22 mouse cellular contexts compared by ENCODE assay signal in the genomic region with DNA sequence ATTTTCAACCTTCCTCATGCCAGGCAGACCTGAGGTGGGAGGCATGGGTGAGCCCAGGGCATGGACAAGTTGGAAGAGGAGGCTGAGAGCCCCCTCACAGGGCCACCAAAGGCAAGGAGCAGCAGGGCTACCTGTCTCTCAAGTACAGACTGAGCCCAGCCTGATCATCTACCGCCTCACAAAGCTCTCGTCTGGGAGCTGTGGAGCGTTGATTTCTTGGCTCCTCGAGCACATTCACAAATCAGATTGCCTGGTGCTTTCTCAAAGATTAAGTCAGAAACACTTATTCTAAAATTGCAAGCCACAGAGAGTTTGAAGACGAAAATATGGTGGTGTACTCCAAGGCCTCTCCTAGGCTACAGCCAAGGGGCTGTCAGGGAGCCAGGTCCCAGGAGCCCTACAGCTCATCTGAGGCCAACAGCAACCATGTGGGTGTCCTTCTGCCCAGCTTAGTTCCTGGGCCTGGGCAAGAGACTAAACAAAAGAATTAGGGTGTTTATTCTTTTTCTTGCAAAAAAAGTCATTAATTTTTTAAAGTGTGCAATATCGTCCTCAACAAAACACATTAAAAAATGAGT. TPM values are rescaled to one million over a fixed set of nuclear protein-coding genes. Genes with fewer than 3 reads are reported as not detected.
DNase-seq lines count a peak whose midpoint lies in the region; ATAC-seq and TF ChIP-seq lines count a peak whose summit lies in the region.
"Had no signal": no experiment of that assay in that cellular context is flagged by ENCODE, and none has a peak within 500 bp of the region (broad histone marks: within the 10 kb centered on the region; RNA-seq: fewer than 3 reads in every experiment).

No protein-coding gene starts in this region.

- DNase-seq in adrenal gland, postnatal 25 days, result peak; percentile 31
- DNase-seq in adrenal gland, postnatal 4 days (ENCODE audit: low spot score in 2 of 2), result no peak
- peak; percentile 53 for DNase-seq in forebrain, postnatal 0 days
- no peak for DNase-seq in forebrain, embryonic 10.5 days (ENCODE audit: extremely low spot score, low spot score)
- DNase-seq in left cerebral cortex, adult 2 months (ENCODE audit: extremely low spot score in 1 of 2, low spot score in 2 of 2), result no peak
- no peak for DNase-seq in left cerebral cortex, adult 18-20 months (ENCODE audit: low spot score in 2 of 2)
- peak; percentile 47 to 67 for DNase-seq in cerebellum, postnatal 25 days
- DNase-seq: heart, adult 18-20 months; kidney, adult 18-20 months; kidney, postnatal 25 days; thymus, adult 18-20 months had no signal

- H3K27me3 ChIP-seq in forebrain, postnatal 0 days (ENCODE audit: insufficient read depth, low read length), result no peaks in the 10 kb centered on the region
- no peaks in the 10 kb centered on the region for H3K27me3 ChIP-seq in forebrain, embryonic 10.5 days (ENCODE audit: poor library complexity, severe bottlenecking)
- H3K27me3 ChIP-seq: embryonic facial prominence, embryonic 15.5 days; hindbrain, embryonic 15.5 days; liver, embryonic 15.5 days; neural tube, embryonic 12.5 days had no signal

- H3K36me3 ChIP-seq in forebrain, postnatal 0 days (ENCODE audit: insufficient read depth), result no peaks in the 10 kb centered on the region
- H3K36me3 ChIP-seq in forebrain, embryonic 10.5 days (replicated peaks), result no peaks in the 10 kb centered on the region
- H3K36me3 ChIP-seq: embryonic facial prominence, embryonic 15.5 days; heart, embryonic 15.5 days; hindbrain, embryonic 15.5 days; limb, embryonic 12.5 days; liver, embryonic 15.5 days; midbrain, embryonic 12.5 days; neural tube, embryonic 12.5 days had no signal

- 41% methylated on average over 6 of the region's 6 CpGs for WGBS in forebrain, postnatal 0 days
- whole genome bisulfite sequencing in forebrain, embryonic 10.5 days, result 86% methylated on average over 6 of the region's 6 CpGs

- H3K4me2 ChIP-seq in forebrain, postnatal 0 days (ENCODE audit: low read depth), result no peak overlapping the region
- H3K4me2 ChIP-seq: embryonic facial prominence, embryonic 15.5 days; heart, embryonic 15.5 days; hindbrain, embryonic 15.5 days; limb, embryonic 12.5 days; liver, embryonic 15.5 days; midbrain, embryonic 12.5 days; neural tube, embryonic 12.5 days had no signal

- H3K4me1 ChIP-seq in forebrain, postnatal 0 days (ENCODE audit: insufficient read depth), result 0 out of 2 replicates have a peak, but pooled peaks cover 10% of the 10 kb centered on the region
- H3K4me1 ChIP-seq in forebrain, embryonic 10.5 days, result peaks cover 25% of the 10 kb centered on the region
- H3K4me1 ChIP-seq: liver, embryonic 15.5 days had no signal

- peak overlapping the region; percentile 67 for H3K27ac ChIP-seq in forebrain, postnatal 0 days (ENCODE audit: low read depth, low read length)
- no peak overlapping the region for H3K27ac ChIP-seq in forebrain, embryonic 10.5 days
- peak overlapping the region; percentile 51; the same call in 1 of the 2 replicates for H3K27ac ChIP-seq in left cerebral cortex, adult 2 months
- H3K27ac ChIP-seq: embryonic facial prominence, embryonic 15.5 days; heart, embryonic 15.5 days; hindbrain, embryonic 15.5 days; limb, embryonic 12.5 days; liver, embryonic 15.5 days; midbrain, embryonic 12.5 days; neural tube, embryonic 12.5 days had no signal

- H3K9me3 ChIP-seq in forebrain, postnatal 0 days (ENCODE audit: low read length), result no peaks in the 10 kb centered on the region
- H3K9me3 ChIP-seq in forebrain, embryonic 10.5 days, result no peaks in the 10 kb centered on the region
- H3K9me3 ChIP-seq: embryonic facial prominence, embryonic 15.5 days; heart, embryonic 15.5 days; hindbrain, embryonic 15.5 days; limb, embryonic 12.5 days; liver, embryonic 15.5 days; midbrain, embryonic 12.5 days; neural tube, embryonic 12.5 days had no signal

- TF ChIP-seq CTCF in forebrain, postnatal 0 days (IDR thresholded peaks at IDR 0.05; ENCODE audit: low read depth), result no peak
- TF ChIP-seq CTCF in left cerebral cortex, adult 2 months (IDR thresholded peaks at IDR 0.05), result no peak

- intact Hi-C loops in left cerebral cortex, adult 2 months (cut with DNase I), result no loop called here

- ATAC-seq in forebrain, postnatal 0 days, result peak; percentile 62
- no peak for ATAC-seq in megakaryocyte-erythroid progenitor cell, adult 5-6 weeks (replicated peaks; ENCODE audit: low FRiP score, low TSS enrichment, poor library complexity, severe bottlenecking)

- H3K4me3 ChIP-seq in forebrain, postnatal 0 days (ENCODE audit: low read depth, low read length), result no peak overlapping the region
- no peak overlapping the region for H3K4me3 ChIP-seq in forebrain, embryonic 10.5 days
- no peak overlapping the region for H3K4me3 ChIP-seq in left cerebral cortex, adult 2 months
- H3K4me3 ChIP-seq: embryonic facial prominence, embryonic 15.5 days; heart, embryonic 15.5 days; hindbrain, embryonic 15.5 days; limb, embryonic 12.5 days; liver, embryonic 15.5 days; midbrain, embryonic 12.5 days; neural tube, embryonic 12.5 days had no signal

- H3K9ac ChIP-seq in forebrain, postnatal 0 days, result no peak overlapping the region
- H3K9ac ChIP-seq: embryonic facial prominence, embryonic 15.5 days; heart, embryonic 15.5 days; hindbrain, embryonic 15.5 days; limb, embryonic 12.5 days; liver, embryonic 15.5 days; midbrain, embryonic 12.5 days; neural tube, embryonic 12.5 days had no signal

RNA-seq across cellular contexts. Expression of gene Rtn4r, which starts 39.3 kb away (rescaled TPM):
- not detected in 2 replicates for total RNA-seq in adrenal gland, postnatal 25 days (2021)
- under 1 TPM; 0.98 to 0.99 TPM for total RNA-seq in adrenal gland, postnatal 4 days (2021)
- total RNA-seq in forebrain, postnatal 0 days (2014; rRNA removed), result 28.0 and 36.7 TPM in 2 replicates
- 30.0 and 33.5 TPM in 2 replicates for polyA plus RNA-seq in forebrain, postnatal 0 days (2015; fragmentation: Nextera tagmentation; extraction: Ambion mirVana)
- 0.87 and 1.2 TPM in 2 replicates for polyA plus RNA-seq in forebrain, embryonic 10.5 days (2016; fragmentation: Nextera tagmentation; extraction: Ambion mirVana)
- total RNA-seq in left cerebral cortex, adult 2 months (2021), result 100 to 1,000 TPM; 138 to 147 TPM
- total RNA-seq in left cerebral cortex, adult 18-20 months (2021), result 100 to 1,000 TPM; 128 to 135 TPM
- not detected in 2 replicates for total RNA-seq in megakaryocyte-erythroid progenitor cell, adult 5-6 weeks (2014; fragmentation: Nextera tagmentation)
- total RNA-seq in megakaryocyte-erythroid progenitor cell, adult 5-6 weeks (2017), result 0.30 and 0.38 TPM in 2 replicates

RNA-seq across cellular contexts. Expression of gene Ccdc188, which starts 51.0 kb away (rescaled TPM):
- total RNA-seq in adrenal gland, postnatal 25 days (2021), result not detected in 2 replicates
- not detected for total RNA-seq in adrenal gland, postnatal 4 days (2021)
- total RNA-seq in forebrain, postnatal 0 days (2014; rRNA removed), result not detected in 2 replicates
- polyA plus RNA-seq in forebrain, postnatal 0 days (2015; fragmentation: Nextera tagmentation; extraction: Ambion mirVana), result 0.11 TPM in 1 of 2 replicates, not detected in the other
- not detected in 2 replicates for polyA plus RNA-seq in forebrain, embryonic 10.5 days (2016; fragmentation: Nextera tagmentation; extraction: Ambion mirVana)
- not detected for total RNA-seq in left cerebral cortex, adult 2 months (2021)
- not detected for total RNA-seq in left cerebral cortex, adult 18-20 months (2021)
- not detected in 2 replicates for total RNA-seq in megakaryocyte-erythroid progenitor cell, adult 5-6 weeks (2014; fragmentation: Nextera tagmentation)
- total RNA-seq in megakaryocyte-erythroid progenitor cell, adult 5-6 weeks (2017), result not detected in 2 replicates
- total RNA-seq: heart, adult 18-20 months; layer of hippocampus, postnatal 25 days had no signal
- polyA plus RNA-seq: embryonic facial prominence, embryonic 15.5 days; frontal cortex, adult 2 months; heart, embryonic 15.5 days; hindbrain, embryonic 15.5 days; limb, embryonic 12.5 days; liver, embryonic 15.5 days; midbrain, embryonic 12.5 days; neural tube, embryonic 12.5 days; urinary bladder, adult 2 months had no signal

Comparison
In these comparisons a context has a peak if more than half of its experiments do, and no peak if none do; other contexts are left out.
1. DNase-seq: peak in adrenal gland, postnatal 25 days (single experiment), forebrain, postnatal 0 days (single experiment) and cerebellum, postnatal 25 days (2 of 2); none in adrenal gland, postnatal 4 days (0 of 2), forebrain, embryonic 10.5 days (single experiment), left cerebral cortex, adult 2 months (0 of 2) and left cerebral cortex, adult 18-20 months (0 of 2).
2. RNA of gene Rtn4r, which starts 39.3 kb away (total RNA-seq): 138 to 147 TPM in left cerebral cortex, adult 2 months, 128 to 135 TPM in left cerebral cortex, adult 18-20 months and 28.0 to 36.7 TPM in forebrain, postnatal 0 days; 0.98 to 0.99 TPM in adrenal gland, postnatal 4 days, 0.30 to 0.38 TPM in megakaryocyte-erythroid progenitor cell, adult 5-6 weeks and not detected in adrenal gland, postnatal 25 days; every median in the first group is over 10 times any median in the second.